Mouse (Mus musculus): ENCODE results near the gene Themis2. TPM values are rescaled to one million over a fixed set of nuclear protein-coding genes. Genes with fewer than 3 reads are reported as not detected.

Gene Themis2
- total RNA-seq, 2 experiments from 2014 or later = 0.41 to 0.85 TPM

Other genes with a start within 250 kb of the Themis2 start
- gene Ptafr, start 232.3 kb downstream of the Themis2 start, total RNA-seq (2021) = 1 to 10 TPM in 1 of 2 experiments, under 1 TPM in 1; 0.39 to 1.1 TPM
- gene Eya3, start 157.4 kb downstream of the Themis2 start, total RNA-seq (2021) = 10 to 100 TPM; 11.7 to 13.4 TPM
- 1 to 10 TPM in 1 of 2 experiments, under 1 TPM in 1; 0.95 to 1.3 TPM for gene Xkr8, start 63.8 kb downstream of the Themis2 start, total RNA-seq (2021)
- gene Smpdl3b, start 39.1 kb downstream of the Themis2 start, total RNA-seq (2021) = 1 to 10 TPM in 1 of 2 experiments, under 1 TPM in 1; 0.48 to 1.2 TPM
- gene Rpa2, start 28.1 kb downstream of the Themis2 start, total RNA-seq (2021) = 10 to 100 TPM; 14.4 to 16.3 TPM
- gene Ppp1r8, start 46.8 kb upstream of the Themis2 start, total RNA-seq (2021) = 10 to 100 TPM; 14.6 to 15.7 TPM
- gene Stx12, start 88.1 kb upstream of the Themis2 start, total RNA-seq (2021) = 10 to 100 TPM; 24.6 to 26.5 TPM
- gene Fam76a, start 126.2 kb upstream of the Themis2 start, total RNA-seq (2021) = 10 to 100 TPM; 23.5 to 23.9 TPM
- under 1 TPM; 0.09 to 0.14 TPM for gene Fgr, start 177.7 kb upstream of the Themis2 start, total RNA-seq (2021)
- 10 to 100 TPM; 40.6 to 41.6 TPM for gene Ahdc1, start 214.9 kb upstream of the Themis2 start, total RNA-seq (2021)